7 mouse cellular contexts compared by ENCODE assay signal in genomic region chr10:128302357-128302756, GRCm38 (mm10). TPM values are rescaled to one million over a fixed set of nuclear protein-coding genes. Genes with fewer than 3 reads are reported as not detected.
DNase-seq lines count a peak whose midpoint lies in the region; ATAC-seq and TF ChIP-seq lines count a peak whose summit lies in the region.

No protein-coding gene starts in this region.

- peak overlapping the region; percentile 63 for H3K4me2 ChIP-seq in embryonic facial prominence, embryonic 15.5 days (replicated peaks)
- H3K4me2 ChIP-seq in limb, embryonic 12.5 days, result peak overlapping the region; percentile 69

- no peaks in the 10 kb centered on the region for H3K36me3 ChIP-seq in embryonic facial prominence, embryonic 15.5 days
- peaks cover 6% of the 10 kb centered on the region; the same call in 1 of the 2 replicates for H3K36me3 ChIP-seq in limb, embryonic 12.5 days
- no peaks in the 10 kb centered on the region for H3K36me3 ChIP-seq in small intestine, adult 2 months (ENCODE audit: control insufficient read depth, insufficient read depth, low read length)

- peak overlapping the region; percentile 73 for H3K4me3 ChIP-seq in lung, adult 2 months (replicated peaks; ENCODE audit: extremely low read depth, low read depth, low read length)
- H3K4me3 ChIP-seq in embryonic facial prominence, embryonic 15.5 days (replicated peaks), result peak overlapping the region; percentile 60
- peak overlapping the region; percentile 55 for H3K4me3 ChIP-seq in limb, embryonic 12.5 days (replicated peaks)
- peak overlapping the region; percentile 80; the same call in 1 of the 2 replicates for H3K4me3 ChIP-seq in small intestine, adult 2 months (ENCODE audit: low read depth, low read length)

- no peak for ATAC-seq in embryonic facial prominence, embryonic 15.5 days (ENCODE audit: insufficient number of reproducible peaks, low FRiP score, low TSS enrichment, low read depth)
- no peak for ATAC-seq in limb, embryonic 12.5 days (ENCODE audit: insufficient number of reproducible peaks, insufficient read depth, low FRiP score, low TSS enrichment, low read depth)

- no peaks in the 10 kb centered on the region for H3K9me3 ChIP-seq in embryonic facial prominence, embryonic 15.5 days (replicated peaks)
- H3K9me3 ChIP-seq in limb, embryonic 12.5 days, result no peaks in the 10 kb centered on the region

- H3K4me1 ChIP-seq in lung, adult 2 months (ENCODE audit: control insufficient read depth, insufficient read depth, low read length), result peaks cover 8% of the 10 kb centered on the region
- H3K4me1 ChIP-seq in embryonic facial prominence, embryonic 15.5 days, result peaks cover 16% of the 10 kb centered on the region
- H3K4me1 ChIP-seq in limb, embryonic 12.5 days (replicated peaks), result peaks cover 16% of the 10 kb centered on the region
- peaks cover 7% of the 10 kb centered on the region; the same call in 1 of the 2 replicates for H3K4me1 ChIP-seq in small intestine, adult 2 months (ENCODE audit: control insufficient read depth, insufficient read depth, insufficient read length, low read length)

- TF ChIP-seq POLR2A in lung, adult 2 months (IDR thresholded peaks at IDR 0.05; ENCODE audit: borderline replicate concordance, extremely low read depth, low read depth, low read length), result no peak
- TF ChIP-seq POLR2A in small intestine, adult 2 months (IDR thresholded peaks at IDR 0.05; ENCODE audit: low read depth, low read length), result no peak

- H3K27ac ChIP-seq in embryonic facial prominence, embryonic 15.5 days (replicated peaks), result peak overlapping the region; percentile 96
- peak overlapping the region; percentile 89 for H3K27ac ChIP-seq in limb, embryonic 12.5 days
- peak overlapping the region; percentile 89 for H3K27ac ChIP-seq in small intestine, adult 2 months (ENCODE audit: insufficient read depth, low read depth, low read length)

- no peaks in the 10 kb centered on the region for H3K27me3 ChIP-seq in embryonic facial prominence, embryonic 15.5 days
- no peaks in the 10 kb centered on the region for H3K27me3 ChIP-seq in limb, embryonic 12.5 days
- no peaks in the 10 kb centered on the region for H3K27me3 ChIP-seq in small intestine, adult 2 months (ENCODE audit: control insufficient read depth, insufficient read depth, low read length)

- H3K9ac ChIP-seq in embryonic facial prominence, embryonic 15.5 days, result peak overlapping the region; percentile 70
- H3K9ac ChIP-seq in limb, embryonic 12.5 days (replicated peaks), result peak overlapping the region; percentile 85

- TF ChIP-seq CTCF in lung, adult 2 months (IDR thresholded peaks at IDR 0.05; ENCODE audit: insufficient read depth, low read length), result no peak
- no peak for TF ChIP-seq CTCF in small intestine, adult 2 months (IDR thresholded peaks at IDR 0.05; ENCODE audit: extremely low read depth, insufficient read length, insufficient replicate concordance, low read depth, low read length)

- DNase-seq in lung, adult 2 months, result no peak
- no peak for DNase-seq in lung, postnatal 36 days
- no peak for DNase-seq in spleen, postnatal 14 days (ENCODE audit: low spot score in 2 of 2)
- DNase-seq in ovary, adult 18-20 months (ENCODE audit: low spot score), result no peak

- WGBS in lung, adult 2 months, result 29% methylated on average over 3 of the region's 3 CpGs
- WGBS in embryonic facial prominence, embryonic 15.5 days, result 28% methylated on average over 3 of the region's 3 CpGs
- 37% methylated on average over 3 of the region's 3 CpGs for WGBS in limb, embryonic 12.5 days
- 23% methylated on average over 3 of the region's 3 CpGs for WGBS in small intestine, adult 2 months

RNA-seq across cellular contexts. Expression of gene Pan2, which starts 0.8 kb away (rescaled TPM):
- polyA plus RNA-seq in lung, adult 2 months (2012; rRNA removed), result 22.8 and 30.7 TPM in 2 replicates
- polyA plus RNA-seq in embryonic facial prominence, embryonic 15.5 days (2015; fragmentation: Nextera tagmentation; extraction: Ambion mirVana), result 27.6 and 32.0 TPM in 2 replicates
- 42.3 and 42.5 TPM in 2 replicates for polyA plus RNA-seq in limb, embryonic 12.5 days (2016; fragmentation: Nextera tagmentation; extraction: Ambion mirVana)
- 10.3 and 17.7 TPM in 2 replicates for polyA plus RNA-seq in small intestine, adult 2 months (2012; rRNA removed)

RNA-seq across cellular contexts. Expression of gene Il23a, which starts 3.8 kb away (rescaled TPM):
- polyA plus RNA-seq in lung, adult 2 months (2012; rRNA removed), result 0.08 TPM in 1 of 2 replicates, not detected in the other
- 0.35 TPM in 1 of 2 replicates, not detected in the other for polyA plus RNA-seq in embryonic facial prominence, embryonic 15.5 days (2015; fragmentation: Nextera tagmentation; extraction: Ambion mirVana)
- polyA plus RNA-seq in limb, embryonic 12.5 days (2016; fragmentation: Nextera tagmentation; extraction: Ambion mirVana), result 0.20 TPM in 2 replicates
- not detected in 2 replicates for polyA plus RNA-seq in small intestine, adult 2 months (2012; rRNA removed)

RNA-seq across cellular contexts. Expression of gene Cnpy2, which starts 19.9 kb away (rescaled TPM):
- 32.0 and 55.9 TPM in 2 replicates for polyA plus RNA-seq in lung, adult 2 months (2012; rRNA removed)
- 319 and 363 TPM in 2 replicates for polyA plus RNA-seq in embryonic facial prominence, embryonic 15.5 days (2015; fragmentation: Nextera tagmentation; extraction: Ambion mirVana)
- polyA plus RNA-seq in limb, embryonic 12.5 days (2016; fragmentation: Nextera tagmentation; extraction: Ambion mirVana), result 351 and 359 TPM in 2 replicates
- 31.8 and 46.6 TPM in 2 replicates for polyA plus RNA-seq in small intestine, adult 2 months (2012; rRNA removed)

RNA-seq across cellular contexts. Expression of gene Stat2, which starts 32.0 kb away (rescaled TPM):
- 30.8 and 34.4 TPM in 2 replicates for polyA plus RNA-seq in lung, adult 2 months (2012; rRNA removed)
- polyA plus RNA-seq in embryonic facial prominence, embryonic 15.5 days (2015; fragmentation: Nextera tagmentation; extraction: Ambion mirVana), result 15.0 and 17.0 TPM in 2 replicates
- polyA plus RNA-seq in limb, embryonic 12.5 days (2016; fragmentation: Nextera tagmentation; extraction: Ambion mirVana), result 17.1 and 17.6 TPM in 2 replicates
- polyA plus RNA-seq in small intestine, adult 2 months (2012; rRNA removed), result 15.3 and 46.8 TPM in 2 replicates

RNA-seq across cellular contexts. Expression of gene Apof, which starts 33.9 kb away (rescaled TPM):
- polyA plus RNA-seq in lung, adult 2 months (2012; rRNA removed), result 0.32 and 0.75 TPM in 2 replicates
- polyA plus RNA-seq in embryonic facial prominence, embryonic 15.5 days (2015; fragmentation: Nextera tagmentation; extraction: Ambion mirVana), result not detected in 2 replicates
- polyA plus RNA-seq in limb, embryonic 12.5 days (2016; fragmentation: Nextera tagmentation; extraction: Ambion mirVana), result not detected in 2 replicates
- polyA plus RNA-seq in small intestine, adult 2 months (2012; rRNA removed), result 0.08 TPM in 1 of 2 replicates, not detected in the other
